Mouse (Mus musculus) forebrain, embryonic 11.5 days (tissue): Measurements from ENCODE around the gene Gm21244. TPM values are rescaled to one million over a fixed set of nuclear protein-coding genes. Genes with fewer than 3 reads are reported as not detected.
"Not testable (repeated sequence)": the region's sequence is repeated elsewhere in the genome, so short reads cannot be mapped to it uniquely, and the experiment has no call there.

Experiments
- ATAC-seq: fragments of 200-750 bp; cut with Nextera tagmentation; replicated peaks from 2 replicates; pipeline ENCODE4 v1.8.0; 2017; ENCODE audit warnings: moderate TSS enrichment; ENCODE audit not compliant: low FRiP score
- DNase-seq: peaks from one replicate; pipeline ENCODE4 v3.0.0-alpha.2; 2017; ENCODE audit warnings: low spot score
- H3K27ac ChIP-seq: fragments of 300-500 bp; sonication (generic); 2 replicates; pipeline ENCODE4 v1.5.1; 2014; ENCODE audit warnings: low read depth, low read length
- H3K27me3 ChIP-seq: fragments of 300-500 bp; sonication (generic); 2 replicates; pipeline ENCODE4 v1.6.1; 2014; ENCODE audit warnings: mild to moderate bottlenecking, low read length, mixed read lengths; ENCODE audit not compliant: control insufficient read depth, insufficient read depth
- H3K36me3 ChIP-seq: fragments of 300-500 bp; sonication (generic); 2 replicates; pipeline ENCODE4 v1.6.1; 2014; ENCODE audit warnings: mild to moderate bottlenecking, low read length, moderate library complexity, mixed read lengths; ENCODE audit not compliant: control insufficient read depth, insufficient read depth
- H3K4me1 ChIP-seq: fragments of 300-500 bp; sonication (generic); replicated peaks from 2 replicates; pipeline ENCODE4 v1.6.1; 2014; ENCODE audit warnings: low read length, mixed read lengths; ENCODE audit not compliant: control insufficient read depth, insufficient read depth
- H3K4me2 ChIP-seq: fragments of 300-500 bp; sonication (generic); 2 replicates; pipeline ENCODE4 v1.6.1; 2014; ENCODE audit warnings: low read depth, mild to moderate bottlenecking, low read length, moderate library complexity, mixed read lengths; ENCODE audit not compliant: severe bottlenecking
- H3K4me3 ChIP-seq: fragments of 300-500 bp; sonication (generic); 2 replicates; pipeline ENCODE4 v1.5.1; 2014; ENCODE audit warnings: low read depth, low read length
- H3K9ac ChIP-seq: fragments of 300-500 bp; sonication (generic); 2 replicates; pipeline ENCODE4 v1.6.1; 2014; ENCODE audit warnings: low read length
- H3K9me3 ChIP-seq: fragments of 300-500 bp; sonication (generic); 2 replicates; pipeline ENCODE4 v1.6.1; 2016; ENCODE audit warnings: low read length, mixed read lengths; ENCODE audit not compliant: control insufficient read depth
- WGBS: fragments of 180-500 bp; shearing (Covaris S2); extraction: QIAGEN DNeasy Blood & Tissue Kit; methylation state at CpG from one replicate; pipeline ENCODE4 v1.1.7; 2014; 5-methylcytosine and 5-hydroxymethylcytosine counted together
- polyA plus RNA-seq: library from polyadenylated mRNA; unstranded; fragments of >200 nt; fragmentation: Nextera tagmentation; extraction: Ambion mirVana; gene quantifications from 2 replicates; pipeline ENCODE4 v1.2.1, GENCODE M21; 2014

Gm21244 gene
- polyA plus RNA-seq = not detected in 2 replicates

DNA sequence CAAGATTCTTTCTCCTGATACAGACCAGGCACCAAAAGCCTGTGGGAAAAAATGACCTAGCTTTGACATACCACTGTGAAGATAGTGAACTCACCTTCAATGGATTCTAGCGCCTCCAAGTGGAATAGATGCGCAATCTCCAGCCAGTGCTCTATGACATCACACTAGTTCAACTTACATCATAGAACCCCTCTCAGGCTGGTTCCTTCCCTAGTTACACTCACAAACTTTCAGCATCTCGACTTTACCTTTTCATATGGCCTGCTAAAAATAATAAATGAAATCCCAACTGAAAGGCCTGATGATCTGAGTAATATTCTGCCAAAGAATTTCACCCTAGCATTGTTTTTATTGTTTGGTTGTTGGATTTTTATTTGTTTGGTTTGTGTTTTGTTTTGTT lies at the start of gene Gm21244:
TSS of gene Gm21244 (minus strand) at position 101 of the 400 bp plus-strand sequence.
- not testable (repeated sequence) for H3K27ac ChIP-seq, H3K4me2 ChIP-seq, H3K4me1 ChIP-seq, H3K4me3 ChIP-seq, H3K27me3 ChIP-seq, H3K36me3 ChIP-seq, DNase-seq, ATAC-seq, H3K9me3 ChIP-seq, H3K9ac ChIP-seq
- WGBS = no CpG with 5 or more reads among the region's 3 CpGs

Other genes starting within 250 kb of the Gm21244 start
- gene Gm28998, start 84.5 kb upstream of the Gm21244 start, polyA plus RNA-seq = not detected in 2 replicates
- not detected in 2 replicates for gene Gm21788, start 235.7 kb upstream of the Gm21244 start, polyA plus RNA-seq